Comparison of ENCODE assay signal across 12 mouse cellular contexts in genomic region chr8:105488082-105488481, GRCm38 (mm10).
"Had no signal": no experiment of that assay in that cellular context is flagged by ENCODE, and none has a peak within 500 bp of the region (broad histone marks: within the 10 kb centered on the region; RNA-seq: fewer than 3 reads in every experiment).

No protein-coding gene starts in this region.

- DNase-seq: retina, postnatal 1 day; right cerebral cortex, adult 18-20 months; right cerebral cortex, postnatal 14 days; right cerebral cortex, postnatal 25 days; right cerebral cortex, postnatal 4 days; spleen, adult 18-20 months; thymus, adult 18-20 months; thymus, adult 2 months; thymus, postnatal 14 days; thymus, postnatal 25 days; thymus, postnatal 36 days; thymus, postnatal 4 days had no signal
